Mouse (Mus musculus): ENCODE results near the gene Adgrl3. TPM values are rescaled to one million over a fixed set of nuclear protein-coding genes. Genes with fewer than 3 reads are reported as not detected.

Adgrl3 gene
- polyA plus RNA-seq, 2 experiments from 2014 or later = 0.55 TPM; not detected in 1

DNA sequence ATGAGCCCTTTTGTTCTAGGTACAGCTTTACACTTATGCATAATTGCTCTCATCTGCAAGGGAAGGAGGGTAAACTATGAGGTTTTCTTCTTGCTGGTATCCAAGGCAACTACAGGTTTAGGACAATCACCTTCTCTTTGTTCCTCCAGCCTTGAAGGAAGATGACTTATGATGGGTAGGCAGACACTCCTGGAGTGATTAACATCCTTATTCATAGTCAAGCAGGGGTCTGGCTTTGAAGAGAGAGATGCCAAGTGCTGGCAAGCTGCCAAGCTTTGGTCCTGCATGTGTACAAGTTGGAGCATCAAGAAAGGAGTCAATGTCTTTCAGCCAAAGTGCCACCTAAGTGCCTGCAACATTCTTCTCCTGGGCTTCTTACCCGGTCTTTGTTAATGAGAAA is 657.0 kb downstream of the Adgrl3 start:
- ATAC-seq = no peak

DNA sequence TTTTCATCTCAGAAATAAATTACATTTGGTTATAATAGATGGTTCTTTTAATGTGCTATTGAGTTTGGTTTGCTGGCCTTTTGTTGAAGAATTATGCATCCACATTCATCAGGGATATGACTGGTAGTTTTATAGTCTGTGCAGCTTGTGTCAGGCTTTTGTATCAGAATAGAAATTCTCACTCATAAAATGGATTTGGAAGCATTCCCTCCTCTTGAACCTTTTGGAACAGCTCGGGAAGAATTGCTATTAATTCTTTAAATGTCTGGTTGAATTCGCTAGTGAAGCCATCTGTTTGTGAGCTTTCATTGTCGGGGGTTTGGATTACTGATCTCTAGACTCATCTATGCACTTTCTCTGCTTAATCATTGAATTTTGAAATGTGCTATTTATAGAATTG is 666.3 kb downstream of the Adgrl3 start:
- no peak for ATAC-seq

DNA sequence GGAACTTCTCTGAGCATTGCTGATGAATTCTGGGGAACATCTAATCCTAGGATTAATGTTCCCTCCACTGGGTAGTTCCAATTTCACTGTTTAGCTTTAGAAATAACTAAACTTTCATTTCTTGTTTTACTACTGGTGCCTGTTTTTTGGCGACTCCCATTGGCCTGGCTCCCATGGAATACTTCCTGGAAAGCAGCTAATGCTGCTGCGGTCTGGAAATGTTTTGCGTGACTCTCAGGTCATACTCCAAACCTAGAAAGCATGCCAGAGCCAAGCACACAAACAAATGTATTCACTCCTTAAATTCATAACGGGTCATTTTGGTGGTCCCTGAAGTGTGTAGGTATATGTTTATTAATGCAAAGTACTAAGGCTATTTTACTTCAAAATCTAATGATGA is 666.9 kb downstream of the Adgrl3 start:
- ATAC-seq = no peak

DNA sequence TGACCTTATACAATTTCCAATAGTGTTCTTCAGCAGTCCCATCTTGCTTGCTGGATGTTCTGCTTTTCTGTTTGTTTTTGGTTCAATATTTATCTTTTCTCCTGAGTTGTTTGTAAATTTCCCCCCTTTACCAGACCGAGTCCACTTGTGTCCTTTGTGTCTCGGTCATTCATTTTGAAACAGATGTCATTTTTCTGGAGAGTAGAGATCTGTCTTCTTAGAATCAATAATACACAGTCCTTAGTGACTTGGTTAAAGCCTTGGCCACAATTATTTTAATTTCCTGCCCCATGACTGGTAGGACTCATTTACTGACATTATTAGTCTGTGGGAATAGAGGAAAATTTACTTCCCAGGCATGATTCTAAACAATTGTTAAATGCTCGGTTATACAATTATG is 709.7 kb downstream of the Adgrl3 start:
- no peak for ATAC-seq

DNA sequence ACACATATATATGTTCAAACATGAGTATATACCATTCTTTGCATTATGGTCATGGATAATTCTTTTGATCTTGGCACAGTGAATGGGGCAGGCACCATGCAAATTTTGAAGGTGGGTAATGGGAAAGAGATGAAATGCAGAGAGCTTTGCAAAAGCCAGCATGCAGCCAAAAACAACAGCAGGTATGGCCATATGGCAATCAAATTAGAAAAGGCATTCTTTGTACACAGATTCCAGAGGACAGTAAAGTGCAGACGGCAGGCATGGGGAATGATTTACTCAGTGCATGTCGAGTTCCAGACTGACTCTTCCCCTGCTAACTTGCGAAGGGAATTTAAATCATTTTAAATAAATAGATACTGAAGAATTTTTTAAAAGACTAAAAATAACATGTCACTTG is 716.1 kb downstream of the Adgrl3 start:
- ATAC-seq = no peak

DNA sequence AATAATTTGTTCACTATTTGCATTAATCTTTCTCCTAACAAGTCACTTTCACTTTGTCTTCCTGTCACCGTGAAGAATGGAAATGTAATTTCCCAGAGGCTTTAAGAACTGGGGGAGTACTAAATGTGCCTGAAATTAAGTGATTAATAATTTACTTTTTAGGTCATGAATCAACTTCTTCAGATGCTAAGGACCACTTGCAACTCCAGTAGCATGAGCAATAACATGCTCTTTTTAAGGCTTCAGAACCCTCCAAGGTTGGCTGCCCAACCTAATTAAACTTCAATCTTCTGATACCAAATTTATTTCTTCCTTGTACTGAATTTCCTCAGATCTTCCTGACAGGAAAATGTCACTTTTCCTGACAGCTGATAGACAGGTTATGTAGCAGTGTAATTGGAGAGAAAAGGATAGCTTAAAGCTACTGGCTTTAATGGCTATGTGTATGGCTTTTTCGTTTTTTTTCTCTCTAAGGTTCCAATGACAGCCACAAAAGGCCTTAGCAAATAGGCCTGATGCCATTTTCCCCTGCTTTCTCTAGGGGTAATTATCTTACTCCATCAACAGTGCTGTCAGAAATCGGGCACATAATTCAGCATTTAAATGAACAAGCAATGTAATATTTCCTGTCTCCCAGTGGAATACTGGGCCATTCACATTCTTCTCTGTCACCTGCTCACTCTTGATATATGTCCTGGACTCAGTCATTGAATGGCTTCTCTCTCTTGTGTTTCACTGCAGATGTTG is 718.5 kb downstream of the Adgrl3 start:
- no peak for ATAC-seq

DNA sequence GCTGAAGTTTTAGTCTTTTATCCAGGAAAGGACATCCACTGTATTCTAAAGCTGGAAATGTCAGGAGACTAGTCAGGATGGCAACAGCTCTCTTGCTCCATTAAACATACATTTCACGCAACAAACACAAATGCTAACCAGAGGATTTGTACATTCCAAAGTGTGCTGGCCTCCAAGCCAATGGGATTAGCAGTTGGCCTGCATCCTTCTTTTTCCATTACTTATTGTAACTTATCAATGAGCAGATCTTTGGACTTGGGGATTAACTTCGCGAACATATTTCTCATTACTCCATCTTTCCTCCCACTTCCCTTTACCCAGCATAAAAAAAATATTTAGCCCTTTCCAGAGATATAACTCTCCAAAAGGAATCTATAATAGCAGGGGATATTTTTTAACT is 732.5 kb downstream of the Adgrl3 start:
- ATAC-seq = no peak

DNA sequence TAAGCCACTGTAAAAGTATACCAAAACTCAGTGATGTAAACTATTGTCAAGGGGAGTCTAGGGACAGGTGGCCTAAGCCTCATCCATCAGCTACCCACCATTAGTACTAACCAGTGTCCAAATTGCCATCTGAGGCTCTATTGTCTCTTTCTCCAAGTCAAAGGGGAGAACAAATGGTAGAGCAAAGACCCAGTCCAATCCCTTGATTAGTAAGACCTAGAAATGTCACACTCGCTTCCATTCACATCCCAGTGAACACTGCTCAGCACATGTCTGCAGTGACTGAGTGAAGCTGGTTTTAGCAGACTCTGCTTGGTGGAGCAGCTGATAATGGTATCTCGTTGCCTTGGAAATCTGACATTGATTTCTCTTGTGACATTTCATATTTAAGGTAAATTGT is 735.8 kb downstream of the Adgrl3 start:
- ATAC-seq = no peak

DNA sequence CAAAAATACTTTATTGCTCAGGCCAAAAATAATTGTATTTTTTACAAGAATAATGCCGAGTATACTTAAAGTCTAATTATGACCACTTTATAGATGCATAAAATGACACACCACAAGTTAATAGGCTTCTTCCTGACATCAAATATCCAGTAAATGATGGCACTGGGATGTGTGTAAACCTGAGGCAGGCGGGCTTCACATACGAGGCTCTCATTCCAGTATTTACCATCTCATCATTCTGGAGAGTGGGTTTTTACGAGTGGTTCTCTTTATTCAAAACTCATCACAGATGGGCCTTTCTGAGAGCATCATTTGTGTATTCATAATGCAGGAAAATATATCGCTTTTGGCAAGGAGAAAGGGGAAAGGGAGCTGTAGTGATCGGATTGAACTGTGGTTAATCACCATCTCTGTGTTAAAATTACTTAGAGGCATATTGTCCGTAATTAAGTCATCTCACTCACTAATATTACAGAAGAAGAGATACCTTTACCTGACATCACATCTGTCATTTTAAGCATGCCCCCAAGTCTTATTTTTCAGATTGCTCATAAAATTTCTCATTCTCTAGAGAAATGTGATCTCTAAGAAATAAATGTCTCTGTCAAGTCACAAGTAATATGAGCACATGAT is 737.3 kb downstream of the Adgrl3 start:
- no peak for ATAC-seq

DNA sequence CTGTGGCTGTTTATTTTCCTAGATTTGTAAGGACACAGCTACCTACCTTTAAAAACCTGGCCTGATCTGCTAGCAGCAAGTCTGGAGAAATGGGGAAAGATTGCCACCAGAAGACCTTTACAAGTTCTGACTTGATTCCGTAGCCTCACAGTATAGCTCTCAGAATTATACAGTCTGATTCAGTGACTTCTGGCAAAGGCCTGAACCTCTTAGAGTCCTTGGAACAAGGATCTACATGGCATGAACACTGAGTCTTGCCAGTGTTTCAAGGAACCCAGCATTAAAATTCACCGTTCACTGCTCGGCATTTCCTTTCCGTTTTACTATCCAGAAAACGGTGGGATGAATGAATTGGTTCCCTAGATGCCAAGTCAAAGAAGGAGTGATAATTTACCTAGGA is 756.3 kb downstream of the Adgrl3 start:
- no peak for ATAC-seq

DNA sequence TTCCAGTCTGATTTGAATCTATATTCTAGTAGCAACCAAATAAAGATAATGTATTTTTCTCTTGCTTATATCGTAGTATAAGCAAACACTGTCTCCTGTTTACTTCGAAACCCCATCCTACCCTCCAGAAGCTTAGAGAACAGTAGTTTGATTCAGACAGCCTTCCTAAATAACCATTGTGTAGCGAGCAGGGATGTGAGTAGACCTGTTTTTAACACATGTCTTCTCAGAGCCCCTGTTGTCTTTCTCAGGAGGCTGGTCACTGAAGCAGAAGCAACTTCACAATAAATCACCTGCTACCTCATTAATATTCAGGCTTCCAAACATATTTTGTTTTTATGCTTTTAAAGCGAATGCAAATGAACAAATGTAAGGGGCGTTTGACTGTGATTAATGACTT is 756.8 kb downstream of the Adgrl3 start:
- no peak for ATAC-seq

DNA sequence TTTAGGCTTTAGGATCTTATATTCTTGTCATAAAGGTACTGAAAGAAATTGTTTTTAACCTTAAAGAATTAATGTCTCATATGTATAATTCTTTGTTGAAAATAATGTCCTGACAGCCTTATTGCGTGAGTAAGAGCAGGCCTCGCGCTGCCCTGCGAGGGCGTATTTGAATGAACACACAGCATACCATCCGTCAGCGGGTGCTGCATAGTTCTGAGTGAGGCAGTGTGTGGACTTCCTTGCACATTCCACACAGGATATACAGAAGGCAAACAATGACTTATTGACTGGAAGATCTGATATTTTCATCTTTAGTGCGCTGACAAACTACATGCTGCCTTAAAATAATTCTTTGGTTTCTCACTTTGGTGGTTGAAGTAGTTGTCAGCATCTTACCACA is 764.8 kb downstream of the Adgrl3 start:
- no peak for ATAC-seq

DNA sequence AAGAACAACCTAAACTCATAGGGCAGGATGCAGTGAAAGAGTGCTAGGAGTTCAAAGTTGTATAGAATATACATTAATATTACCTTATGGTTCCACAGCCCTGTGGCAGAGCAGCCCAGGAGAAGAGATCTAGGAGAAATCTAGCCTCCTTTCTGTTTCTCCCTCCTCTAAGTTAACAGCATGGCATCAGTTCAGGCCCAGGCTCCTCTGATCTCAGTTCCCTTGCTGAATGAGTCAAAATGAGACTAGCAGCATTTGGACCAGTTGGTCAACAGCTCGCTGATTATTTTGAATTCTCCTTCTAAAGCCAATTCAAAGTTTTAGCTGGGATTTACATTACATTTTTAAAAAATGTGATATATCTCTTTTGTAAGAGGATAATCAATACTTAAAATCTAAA is 770.8 kb downstream of the Adgrl3 start:
- ATAC-seq = no peak

DNA sequence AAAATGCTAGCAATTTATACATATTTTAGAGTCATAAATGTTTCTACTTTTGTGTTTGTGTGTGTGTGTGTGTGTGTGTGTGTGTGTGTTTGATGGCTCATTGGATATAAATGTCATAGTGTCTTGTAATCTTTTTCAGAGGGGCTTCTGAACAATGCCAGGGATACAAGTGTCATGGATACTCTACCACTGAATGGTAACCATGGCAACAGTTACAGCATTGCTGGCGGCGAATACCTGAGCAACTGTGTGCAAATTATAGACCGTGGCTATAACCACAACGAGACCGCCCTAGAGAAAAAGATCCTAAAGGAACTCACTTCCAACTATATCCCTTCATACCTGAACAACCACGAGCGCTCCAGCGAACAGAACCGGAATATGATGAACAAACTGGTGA is 774.2 kb downstream of the Adgrl3 start:
- ATAC-seq = no peak

DNA sequence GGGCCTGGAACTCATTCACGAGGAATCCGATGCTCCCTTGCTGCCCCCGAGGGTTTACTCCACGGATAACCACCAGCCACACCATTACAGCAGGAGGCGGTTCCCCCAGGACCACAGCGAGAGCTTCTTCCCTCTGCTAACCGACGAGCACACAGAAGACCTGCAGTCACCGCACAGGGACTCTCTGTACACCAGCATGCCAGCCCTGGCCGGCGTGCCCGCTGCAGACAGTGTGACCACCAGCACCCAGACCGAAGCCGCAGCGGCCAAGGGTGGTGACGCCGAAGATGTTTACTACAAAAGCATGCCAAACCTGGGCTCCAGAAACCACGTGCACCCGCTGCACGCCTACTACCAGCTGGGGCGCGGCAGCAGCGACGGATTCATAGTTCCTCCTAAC is 774.7 kb downstream of the Adgrl3 start:
- ATAC-seq = no peak

DNA sequence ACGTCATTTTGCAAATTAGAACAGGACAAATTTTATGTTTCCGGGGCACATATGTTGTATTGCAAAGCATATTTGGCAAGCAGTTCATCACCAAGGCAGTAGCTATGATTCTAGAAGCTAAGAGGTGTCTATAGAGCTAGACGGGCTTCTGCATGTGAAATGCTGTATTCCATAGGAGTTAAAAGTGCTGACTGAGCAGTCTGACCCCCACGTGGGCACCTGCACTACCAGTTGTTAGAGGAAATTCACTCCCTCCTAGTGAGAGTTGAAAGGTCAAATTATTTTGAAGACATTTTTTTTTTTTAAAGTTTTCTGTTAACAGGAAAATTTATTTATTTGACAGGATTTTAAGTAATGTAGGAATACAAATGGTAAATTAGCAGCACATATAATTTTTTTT is 776.2 kb downstream of the Adgrl3 start:
- ATAC-seq = no peak

DNA sequence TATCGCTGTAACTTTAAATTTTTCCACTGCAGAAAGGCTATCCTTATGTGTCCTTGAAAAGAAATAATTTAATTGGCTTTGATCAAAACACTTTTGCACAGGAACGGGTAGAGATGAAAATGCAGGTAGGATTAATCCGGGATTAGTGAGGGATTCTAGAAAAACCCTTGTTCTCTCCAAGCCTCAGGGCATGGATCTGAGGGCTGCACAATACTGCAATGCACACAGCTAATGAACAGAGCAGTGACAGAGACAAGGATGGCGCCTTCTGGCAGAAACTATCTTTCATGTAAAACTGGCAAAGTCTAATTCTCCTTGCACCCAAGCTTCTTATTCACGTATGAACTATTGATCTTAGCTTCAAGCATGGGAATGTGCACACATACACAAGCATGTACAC is 791.0 kb downstream of the Adgrl3 start:
- ATAC-seq = no peak

DNA sequence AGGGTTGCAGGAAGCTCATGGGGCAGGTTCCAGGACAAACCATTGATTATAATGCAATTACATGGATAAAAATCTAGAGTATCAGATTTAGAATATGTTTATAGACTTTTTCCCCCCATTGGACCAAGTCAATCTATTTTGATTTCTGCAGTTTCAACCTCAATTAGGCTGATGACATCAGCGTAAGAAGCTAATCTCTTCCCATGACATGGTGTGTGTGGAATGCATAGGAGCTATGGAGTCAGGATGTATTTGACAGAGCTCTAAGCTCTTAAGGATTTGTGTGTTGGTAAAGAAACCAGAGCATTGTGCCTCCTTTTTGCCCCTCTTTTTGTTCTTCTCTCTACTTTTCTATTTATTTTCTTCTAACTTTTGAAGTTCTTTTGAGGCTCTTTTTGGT is 812.1 kb downstream of the Adgrl3 start:
- no peak for ATAC-seq

DNA sequence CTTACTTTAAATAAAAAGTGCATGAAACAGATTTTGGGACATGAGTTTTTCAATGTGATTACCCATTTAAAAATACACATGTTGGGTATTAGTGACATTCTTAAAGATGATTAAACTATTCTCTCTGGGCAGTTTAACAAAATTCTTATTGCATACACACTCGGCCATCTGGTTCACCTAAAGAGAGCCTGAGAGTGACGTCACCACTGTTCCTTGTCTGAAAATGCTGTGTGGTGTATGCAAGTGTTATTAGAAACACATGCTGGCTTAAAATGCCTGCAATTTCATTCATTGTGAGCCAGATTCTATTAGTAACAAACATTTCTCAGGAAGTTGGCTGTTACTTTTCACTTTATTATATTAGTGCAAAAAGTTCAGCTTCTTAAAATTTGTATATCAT is 812.7 kb downstream of the Adgrl3 start:
- no peak for ATAC-seq

DNA sequence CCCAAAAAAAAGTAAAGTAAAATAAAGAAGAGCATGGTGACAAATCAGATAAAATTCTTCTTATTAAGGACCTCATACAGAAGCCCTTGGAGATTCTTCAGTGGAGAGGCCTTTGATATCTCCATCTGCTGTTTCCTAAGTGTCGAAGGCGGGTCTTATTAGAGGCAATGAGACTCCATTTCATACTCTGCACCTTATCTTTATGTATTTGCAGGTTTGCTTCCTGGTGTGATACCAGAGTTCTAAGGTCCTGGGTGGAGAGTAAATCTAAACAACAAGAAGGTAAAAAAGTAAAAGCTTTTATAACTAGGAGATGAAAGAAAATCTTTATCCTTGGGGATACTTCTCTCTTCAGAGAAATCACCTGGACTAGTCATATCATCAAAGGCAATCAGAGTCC is 817.9 kb downstream of the Adgrl3 start:
- ATAC-seq = no peak

DNA sequence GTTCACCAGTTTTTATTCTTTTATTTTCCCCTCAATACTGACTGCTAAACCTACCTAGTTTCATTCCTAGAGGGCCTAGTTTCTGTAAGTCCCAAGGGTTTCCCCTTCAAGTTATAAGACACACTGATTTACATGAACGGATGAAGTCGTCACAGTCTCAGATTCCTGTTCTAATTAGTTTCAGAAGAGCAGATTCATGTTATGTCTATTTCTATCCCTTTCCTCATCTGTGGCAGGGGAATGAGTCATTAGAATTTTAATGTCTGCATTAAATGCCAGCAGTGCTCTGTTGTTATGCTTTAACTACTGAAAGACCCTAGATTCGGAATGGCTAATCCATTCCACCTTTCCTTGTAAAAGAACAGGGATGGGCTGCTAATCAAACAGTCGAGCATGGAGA is 823.9 kb downstream of the Adgrl3 start:
- no peak for ATAC-seq

DNA sequence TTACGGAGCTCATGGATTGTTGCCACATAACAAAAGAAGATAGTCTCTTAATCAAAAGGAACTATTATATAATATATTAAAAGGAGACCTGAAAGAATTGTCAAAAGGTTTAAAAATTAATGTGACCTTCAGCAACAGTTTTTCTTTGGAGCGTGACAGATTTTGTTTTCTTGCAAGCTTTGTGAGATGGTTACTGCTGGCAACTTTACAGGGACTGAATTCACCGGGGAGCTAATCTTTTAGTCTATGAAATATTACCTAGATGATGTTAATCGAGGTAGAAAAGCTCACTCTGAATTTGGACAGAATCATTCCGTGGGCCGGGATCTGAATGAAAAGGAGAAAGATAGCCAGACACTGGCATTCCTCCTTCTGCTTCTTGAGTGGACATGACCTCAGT is 850.4 kb downstream of the Adgrl3 start:
- ATAC-seq = no peak

Measured in CD4-positive, CD25-positive, alpha-beta regulatory T cell, adult 4 months (primary cell).